Mouse (Mus musculus) gonadal fat pad, adult 2 months (tissue): ENCODE data around the gene Chrne. TPM values are rescaled to one million over a fixed set of nuclear protein-coding genes. Genes with fewer than 3 reads are reported as not detected.

ENCODE experiments used
- DNase-seq: peaks from one replicate; pipeline ENCODE4 v3.0.0-alpha.2; 2012; ENCODE audit warnings: low read depth
- polyA plus RNA-seq: library from polyadenylated mRNA; depleted of rRNA; stranded (reverse); fragments of >200 nt; gene quantifications from 2 replicates; pipeline ENCODE4 v1.2.3, GENCODE M21; 2012

Gene Chrne
- polyA plus RNA-seq, 1 experiment, result 0.57 TPM

DNA sequence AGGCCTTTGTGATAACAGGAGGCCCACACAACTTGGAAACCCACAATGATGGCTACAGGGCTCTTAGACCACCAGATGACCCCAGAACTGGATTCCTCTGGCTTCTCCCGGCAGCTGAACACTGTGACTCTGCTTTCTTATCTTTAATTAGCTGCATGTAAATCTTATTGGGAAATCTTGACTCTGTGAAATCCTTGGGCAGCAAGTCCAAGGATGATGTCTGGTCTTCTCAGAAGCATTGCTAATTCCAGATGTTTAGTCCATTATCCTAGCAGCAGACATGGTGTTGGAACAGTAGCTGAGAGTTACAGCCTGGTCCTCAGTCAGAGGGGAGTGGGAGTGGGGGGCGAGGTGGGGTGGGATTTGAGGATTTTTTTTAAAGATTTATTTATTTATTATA is 9.4 kb upstream of the Chrne start:
- DNase-seq, result no peak

DNA sequence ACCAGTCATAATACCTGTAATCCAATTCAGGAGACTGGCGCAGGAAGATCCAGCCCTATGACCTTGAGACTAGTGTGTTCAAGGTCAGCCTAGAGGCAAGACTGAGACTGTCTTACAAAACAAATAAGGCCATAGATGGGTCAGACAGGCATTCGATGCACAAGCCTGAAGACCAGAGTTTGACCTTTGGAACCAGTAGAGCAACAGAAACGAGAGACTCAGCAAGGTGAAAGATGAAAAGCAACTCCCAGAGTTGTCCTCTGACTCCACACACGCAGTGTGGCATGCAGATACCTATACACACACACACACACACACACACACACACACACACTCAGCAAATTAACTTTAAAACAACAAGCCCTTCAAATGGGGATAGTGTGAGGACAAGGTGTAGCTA is 7.9 kb upstream of the Chrne start:
- DNase-seq, result no peak

GRCm38 (mm10) chr11:70625473-70625872 is 6.5 kb upstream of the Chrne start:
- DNase-seq, result no peak

- no peak for DNase-seq
These were observed 4.2 kb upstream of the Chrne start for GRCm38 (mm10) chr11:70623053-70623742.

- no peak for DNase-seq
These were observed 3.2 kb upstream of the Chrne start for GRCm38 (mm10) chr11:70621972-70622814.

GRCm38 (mm10) chr11:70615516-70616093 is 3.4 kb downstream of the Chrne start, which contains the start of gene 4930544D05Rik:
Gene 4930544D05Rik, plus strand, starts transcription at chr11:70615848.
- no peak for DNase-seq

DNA sequence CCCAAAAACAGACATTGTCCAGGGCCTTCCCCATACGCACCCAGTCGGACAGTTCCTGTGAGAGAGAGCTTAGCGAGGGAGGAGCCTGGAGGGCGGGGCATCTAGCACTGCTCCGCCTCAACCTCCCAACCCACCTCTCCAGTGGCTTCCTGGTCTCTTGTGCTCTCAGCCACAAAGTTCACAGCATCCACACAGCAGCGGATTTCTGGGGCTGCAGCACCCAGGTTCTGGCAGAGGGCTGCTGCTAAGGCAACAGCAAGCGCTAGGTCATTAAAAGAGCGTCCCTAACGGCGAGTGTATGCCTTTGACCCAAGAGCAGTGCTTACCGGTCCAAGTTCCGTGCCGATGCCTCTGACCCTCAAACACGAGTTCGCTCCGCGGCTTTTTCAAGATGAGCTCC is 3.9 kb downstream of the Chrne start:
- no peak for DNase-seq

DNA sequence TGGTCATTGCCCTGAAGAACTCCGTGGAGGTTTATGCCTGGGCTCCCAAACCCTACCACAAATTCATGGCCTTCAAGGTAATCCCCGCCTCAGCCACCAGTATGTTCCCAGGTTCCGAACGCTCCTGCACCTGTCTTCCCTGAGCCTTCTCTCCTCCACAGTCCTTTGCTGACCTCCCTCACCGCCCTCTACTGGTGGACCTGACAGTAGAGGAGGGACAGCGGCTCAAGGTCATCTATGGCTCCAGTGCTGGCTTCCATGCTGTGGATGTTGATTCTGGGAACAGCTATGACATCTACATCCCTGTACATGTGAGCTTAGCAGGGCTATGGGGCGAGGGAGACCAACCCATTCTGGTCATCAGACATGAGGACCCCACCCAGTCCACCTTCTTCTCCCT is 6.5 kb downstream of the Chrne start:
- DNase-seq, result no peak

DNA sequence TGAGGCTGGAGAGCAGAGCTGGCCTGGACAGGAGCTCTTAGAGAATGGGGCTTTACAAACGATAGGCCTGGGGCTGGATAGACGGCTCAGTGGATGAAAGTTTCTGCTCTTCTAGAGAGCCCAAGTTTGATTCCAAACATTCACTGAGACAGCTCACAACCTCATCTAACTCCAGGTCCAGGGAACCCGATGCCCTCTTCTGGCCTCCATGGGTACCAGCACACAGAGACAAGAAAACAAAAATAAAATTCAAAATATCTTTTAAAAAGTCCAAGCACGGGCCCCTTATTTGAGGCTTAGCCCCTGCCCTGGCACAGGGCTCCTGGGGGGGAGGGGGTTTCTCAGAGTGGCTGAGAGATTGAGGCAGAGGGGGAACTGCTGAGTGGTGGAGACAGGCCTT is 8.3 kb downstream of the Chrne start:
- no peak for DNase-seq

DNA sequence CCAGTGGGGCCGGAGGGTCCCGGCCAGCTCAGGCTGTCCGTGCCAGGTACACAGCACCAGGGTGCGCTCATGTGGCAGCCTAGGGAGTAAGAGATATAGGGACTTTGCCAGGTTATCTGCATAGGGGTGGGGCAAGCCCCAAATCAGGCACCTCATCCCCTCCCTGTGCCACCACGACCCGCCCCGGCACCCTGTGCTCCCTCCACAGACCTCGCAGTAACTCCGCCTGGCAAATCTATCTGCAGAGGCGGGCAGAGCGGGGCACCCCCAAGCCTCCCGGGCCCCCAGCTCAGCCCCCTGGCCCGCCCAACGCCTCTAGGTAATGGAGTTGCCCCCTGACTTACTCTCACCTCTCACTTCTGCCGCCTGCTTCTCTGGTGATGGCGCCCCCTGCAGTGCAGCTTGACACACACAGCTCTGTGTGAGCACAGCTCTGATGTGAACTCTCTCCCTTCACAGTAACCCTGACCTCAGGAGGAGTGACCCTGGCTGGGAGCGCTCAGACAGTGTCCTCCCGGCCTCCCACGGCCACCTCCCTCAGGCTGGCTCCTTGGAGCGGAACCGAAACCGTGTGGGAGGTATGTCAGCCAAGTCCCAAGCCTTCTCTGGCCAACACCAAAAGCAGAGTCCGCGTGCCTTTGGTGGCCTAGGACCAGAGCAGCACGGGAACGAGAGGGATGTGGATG is 10.5 kb downstream of the Chrne start:
- DNase-seq, result no peak

- no peak for DNase-seq
These were observed 11.4 kb downstream of the Chrne start for GRCm38 (mm10) chr11:70607611-70608010.

DNA sequence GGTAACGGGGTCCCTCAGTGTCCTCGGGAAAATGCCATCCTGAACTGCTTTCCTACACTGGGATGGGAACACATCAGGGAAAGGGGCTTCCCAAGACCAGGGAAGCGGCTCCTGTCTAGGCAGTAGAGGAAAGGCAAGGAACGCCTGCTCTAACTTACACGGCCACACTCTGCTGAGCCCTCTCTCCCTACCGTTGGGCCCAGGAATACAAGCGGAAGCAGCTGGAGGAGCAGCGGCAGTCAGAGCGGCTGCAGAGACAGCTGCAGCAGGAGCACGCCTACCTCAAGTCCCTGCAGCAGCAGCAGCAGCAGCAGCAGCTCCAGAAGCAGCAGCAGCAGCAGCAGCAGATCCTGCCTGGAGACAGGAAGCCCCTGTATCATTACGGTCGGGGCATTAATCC is 12.3 kb downstream of the Chrne start:
- no peak for DNase-seq

DNA sequence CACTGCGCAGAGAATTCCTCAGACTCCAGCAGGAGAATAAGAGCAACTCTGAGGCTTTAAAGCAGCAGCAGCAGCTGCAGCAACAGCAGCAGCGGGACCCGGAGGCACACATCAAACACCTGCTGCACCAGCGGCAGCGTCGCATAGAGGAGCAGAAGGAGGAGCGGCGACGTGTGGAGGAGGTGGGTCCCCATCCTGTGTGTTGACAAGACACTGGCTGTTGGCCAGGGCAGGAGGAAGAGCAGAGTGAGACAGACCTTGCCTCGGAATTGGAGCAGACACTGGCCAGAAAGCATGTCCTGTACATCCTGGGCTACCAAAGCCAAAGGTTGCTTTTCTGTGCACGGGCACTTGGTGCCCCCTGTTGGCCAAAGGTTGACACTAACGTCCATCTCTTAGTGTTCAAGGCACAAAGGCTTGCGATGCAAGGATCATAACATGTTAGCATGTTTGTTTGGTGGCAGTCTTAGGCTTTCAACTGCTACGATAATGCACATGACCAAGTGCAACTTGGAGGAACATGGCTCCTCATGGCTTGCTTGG is 13.9 kb downstream of the Chrne start:
- DNase-seq, result no peak

GRCm38 (mm10) chr11:70598451-70598953 is 20.5 kb downstream of the Chrne start:
- no peak for DNase-seq

- no peak for DNase-seq
These were observed 21.7 kb downstream of the Chrne start for GRCm38 (mm10) chr11:70597301-70597700.

DNA sequence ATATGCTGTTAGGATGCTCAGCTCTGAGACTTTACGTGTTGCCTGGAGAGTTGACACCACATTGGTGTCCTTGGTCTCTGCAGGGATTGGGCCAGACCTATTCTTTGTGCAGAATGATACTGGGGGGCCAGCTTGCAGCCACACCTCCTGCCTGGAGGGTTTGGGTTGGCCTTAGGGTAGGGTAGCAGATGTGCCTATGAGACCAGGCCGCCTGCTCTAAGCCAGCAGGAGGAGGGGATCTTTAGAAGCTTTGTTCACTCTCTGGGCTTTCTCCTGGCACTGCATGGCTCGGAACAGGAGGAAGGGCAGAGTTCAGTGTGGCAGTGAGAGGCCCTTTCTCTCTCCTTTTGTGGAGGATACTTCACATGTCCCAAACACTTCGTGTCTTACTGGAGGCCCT is 22.9 kb downstream of the Chrne start:
- DNase-seq, result no peak

DNA sequence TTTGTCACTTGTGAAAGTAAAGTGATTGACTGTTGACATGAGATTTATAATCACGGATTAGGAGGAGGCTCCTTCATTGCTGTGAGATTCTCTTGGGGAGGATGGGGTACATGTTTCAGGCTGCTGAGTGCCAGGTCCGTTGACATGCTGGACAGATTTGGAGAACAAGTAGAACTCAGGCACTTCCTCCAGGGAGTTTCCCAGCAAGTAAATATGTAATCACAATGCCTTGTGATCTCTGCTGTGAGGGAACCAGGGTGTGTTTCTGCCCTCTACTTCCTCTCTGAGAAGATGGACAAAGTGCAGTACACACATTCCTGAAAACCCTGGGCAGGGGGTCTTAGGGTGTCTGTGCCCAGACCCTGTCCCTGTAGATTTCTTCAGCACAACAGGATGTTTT is 23.4 kb downstream of the Chrne start:
- DNase-seq, result no peak

- no peak for DNase-seq
These were observed 24.6 kb downstream of the Chrne start for GRCm38 (mm10) chr11:70594253-70594989.

GRCm38 (mm10) chr11:70591733-70592132 is 27.3 kb downstream of the Chrne start:
- DNase-seq, result no peak

DNA sequence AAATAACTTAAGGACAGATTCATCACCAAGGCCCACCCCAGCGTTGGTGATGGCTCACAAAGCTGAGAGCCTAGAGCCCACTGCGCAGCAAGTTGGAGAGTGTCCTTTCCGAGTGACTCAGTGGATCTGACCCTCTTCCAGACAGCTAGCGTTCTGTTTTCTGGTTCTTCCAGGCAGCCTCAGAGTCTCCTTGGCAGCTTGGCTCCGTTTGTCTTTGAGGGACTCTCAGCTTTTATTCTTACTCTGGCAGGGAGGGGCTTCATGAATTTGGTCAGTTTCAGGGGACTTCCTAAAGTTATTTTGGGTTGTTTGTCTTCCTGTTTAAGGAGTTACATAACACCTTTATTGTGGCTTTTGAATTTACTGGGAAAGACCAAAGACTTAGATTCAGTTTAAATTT is 32.1 kb downstream of the Chrne start:
- DNase-seq, result no peak

DNA sequence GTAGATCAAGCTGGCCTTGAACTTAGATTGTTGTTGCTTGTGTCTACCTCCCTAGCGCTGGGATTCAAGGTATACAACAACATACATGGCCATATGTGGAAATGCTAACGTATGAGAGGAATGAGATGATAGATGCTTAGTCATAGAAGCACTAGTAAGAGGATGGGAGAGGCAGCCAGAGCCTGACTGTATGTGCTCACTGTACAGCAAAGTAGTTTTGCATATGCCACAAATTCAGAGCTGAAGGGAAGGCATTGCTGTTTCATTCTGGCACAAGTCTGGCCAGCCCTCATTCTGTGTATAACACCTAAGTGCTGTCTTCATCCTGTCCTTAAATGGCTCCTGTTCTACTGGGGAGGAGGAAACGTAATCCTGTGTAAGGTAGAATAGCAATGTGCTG is 32.8 kb downstream of the Chrne start:
- DNase-seq, result no peak
